Mouse (Mus musculus) urinary bladder, adult 2 months (tissue): ENCODE data around the gene Gli3. TPM values are rescaled to one million over a fixed set of nuclear protein-coding genes. Genes with fewer than 3 reads are reported as not detected.

Experiments used
- DNase-seq: peaks from one replicate; pipeline ENCODE4 v3.0.0; 2022; ENCODE audit warnings: low spot score
- polyA plus RNA-seq: library from polyadenylated mRNA; depleted of rRNA; stranded (reverse); fragments of >200 nt; gene quantifications from 2 replicates; pipeline ENCODE4 v1.2.3, GENCODE M21; 2012

Gene Gli3
- polyA plus RNA-seq, 1 experiment, result 5.1 TPM

DNA sequence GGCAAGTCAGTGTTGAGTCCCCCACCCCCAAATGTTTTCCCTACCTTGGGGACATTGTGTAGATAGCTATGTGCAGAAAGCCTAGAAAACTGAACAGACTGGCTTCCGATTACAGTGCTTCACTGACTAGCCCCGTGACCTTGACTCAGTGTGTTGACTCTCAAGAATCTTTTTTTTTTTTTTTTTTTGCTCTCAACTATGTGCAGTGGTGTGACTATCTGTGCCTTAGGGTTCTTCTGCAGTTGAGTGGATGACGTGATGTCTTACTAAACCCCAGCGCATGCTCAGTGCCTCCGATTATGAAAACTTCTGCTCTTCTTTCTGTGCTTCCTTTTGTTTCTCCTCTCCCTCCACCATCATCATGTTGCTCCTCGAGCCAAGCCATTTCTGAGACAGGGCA lies 87.7 kb downstream of the Gli3 start:
- DNase-seq, result no peak

DNA sequence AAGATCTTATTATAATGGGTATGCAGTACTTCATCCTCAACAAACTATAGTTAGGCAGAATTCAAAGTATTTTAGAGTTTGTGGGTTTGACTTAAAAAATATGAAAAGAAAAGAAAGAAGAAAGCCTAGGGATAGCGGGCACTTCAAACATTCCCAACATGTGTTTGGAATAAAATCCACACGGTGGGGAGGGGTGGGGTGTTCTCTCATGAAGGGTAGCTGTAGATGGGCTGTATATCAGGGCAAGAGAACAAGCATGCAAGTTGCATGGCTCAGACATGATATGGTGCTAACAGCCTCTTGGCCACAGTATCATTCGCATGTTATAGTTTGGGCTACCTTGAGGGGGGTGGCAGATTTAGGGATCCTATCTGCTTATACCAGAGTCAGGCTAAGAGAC lies 89.0 kb downstream of the Gli3 start:
- DNase-seq, result no peak

DNA sequence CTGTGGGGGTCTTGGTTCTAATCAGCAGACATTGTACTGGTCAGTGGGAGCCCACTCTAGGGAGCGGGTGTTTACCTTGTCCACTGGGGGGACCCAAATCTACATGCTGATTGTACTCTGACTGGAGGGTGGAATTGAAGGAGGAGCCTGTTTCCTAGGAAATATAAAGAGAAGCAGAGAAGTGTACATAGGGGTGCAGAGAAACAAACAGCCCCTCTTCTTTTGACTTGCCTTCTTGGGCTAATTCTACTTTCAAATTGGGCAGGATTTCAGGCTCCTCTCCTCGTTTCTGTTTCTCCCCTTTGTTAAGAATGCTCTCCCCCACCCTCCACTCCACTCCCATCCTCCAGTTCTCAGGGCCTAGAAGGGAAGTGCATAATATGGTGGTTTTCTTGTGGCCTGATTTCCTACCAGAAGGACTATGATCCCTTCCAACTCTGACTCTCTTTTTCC lies 93.6 kb downstream of the Gli3 start:
- DNase-seq, result no peak

DNA sequence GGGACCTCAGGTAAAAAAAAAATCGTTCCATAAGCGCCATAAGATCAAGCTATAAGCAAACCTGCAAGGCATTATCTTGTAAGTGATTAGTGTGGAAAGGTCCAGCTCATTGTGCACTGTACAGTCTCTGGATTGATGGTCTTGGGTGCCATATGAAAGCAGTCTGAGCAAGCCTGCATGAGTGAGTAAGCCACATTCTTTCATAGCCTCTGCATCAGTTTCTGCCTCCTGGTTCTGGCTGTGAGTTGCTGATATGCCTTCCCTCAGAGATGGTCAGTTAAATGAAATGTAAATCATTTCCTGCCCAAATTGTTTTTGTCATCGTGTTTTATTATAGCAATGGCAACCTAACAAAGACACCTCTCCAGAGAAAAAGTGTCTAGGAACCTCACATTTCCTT lies 98.4 kb downstream of the Gli3 start:
- no peak for DNase-seq

DNA sequence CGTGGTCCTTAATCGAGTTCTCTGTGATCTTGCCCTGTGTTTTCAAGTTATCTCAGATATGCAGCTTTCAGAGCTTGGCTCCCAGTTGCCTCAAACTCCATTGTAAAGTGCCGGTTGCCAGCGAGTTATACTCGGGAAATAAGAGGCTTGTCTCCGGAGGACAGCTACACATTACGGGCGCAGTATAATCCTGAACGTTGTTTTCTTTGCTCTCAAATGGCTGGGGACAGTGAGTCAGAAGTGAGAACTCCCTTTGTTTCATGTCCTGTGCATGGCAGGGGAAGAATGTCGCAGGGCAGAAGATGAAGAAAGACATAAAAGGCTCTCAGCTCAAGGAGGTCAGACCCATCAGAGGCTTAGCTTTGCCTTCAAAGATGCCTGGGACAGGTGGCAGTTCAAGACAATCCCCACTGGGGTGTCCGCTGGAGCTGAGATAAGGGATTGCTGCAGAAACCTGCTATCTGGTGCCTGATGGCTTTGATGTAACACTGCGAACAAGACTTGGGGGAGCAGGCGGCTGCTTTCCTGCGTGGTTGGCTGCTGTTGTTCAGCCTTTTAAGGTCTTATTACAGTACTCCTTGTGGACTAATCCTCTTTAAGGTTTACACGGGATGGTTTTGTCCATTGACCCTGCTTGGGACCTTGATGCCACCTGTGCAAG lies 108.0 kb downstream of the Gli3 start:
- DNase-seq, result no peak

DNA sequence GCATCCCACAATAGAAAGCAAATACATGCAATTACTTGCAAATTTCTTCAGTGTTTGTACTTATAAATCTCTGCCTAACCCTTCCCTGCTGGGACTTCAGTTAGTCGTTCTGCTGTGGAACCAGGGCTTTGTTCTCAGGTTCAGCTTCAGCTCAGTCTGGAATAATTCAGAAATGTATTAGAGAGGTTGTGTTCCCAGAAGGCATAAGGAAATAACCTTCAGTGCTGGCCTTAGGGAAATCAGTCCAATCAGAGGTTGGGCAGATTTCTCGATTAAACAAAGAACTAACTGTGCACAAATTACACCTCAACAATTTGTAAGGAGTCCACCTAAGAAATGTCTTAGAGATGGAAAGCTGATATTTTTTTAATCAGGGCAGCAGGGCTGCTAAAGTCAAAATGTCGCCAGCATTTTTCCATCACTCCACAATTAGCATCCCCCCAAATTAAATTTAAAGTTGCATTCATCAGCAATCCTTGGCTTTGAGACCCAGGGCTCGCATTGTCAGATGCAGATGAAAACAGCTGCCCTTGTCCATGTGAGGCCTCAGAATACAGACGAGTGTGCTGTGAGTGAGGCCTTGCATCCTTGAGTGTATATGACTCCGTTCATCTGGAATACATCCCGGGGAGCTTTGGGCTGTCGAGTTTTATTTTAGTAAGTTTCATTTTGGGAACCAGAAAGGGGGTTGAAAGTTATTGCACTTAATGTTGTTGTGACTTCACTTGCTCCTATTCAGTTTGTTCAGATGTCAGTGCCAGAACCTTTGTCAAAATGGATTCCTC lies 114.3 kb downstream of the Gli3 start:
- DNase-seq, result no peak

DNA sequence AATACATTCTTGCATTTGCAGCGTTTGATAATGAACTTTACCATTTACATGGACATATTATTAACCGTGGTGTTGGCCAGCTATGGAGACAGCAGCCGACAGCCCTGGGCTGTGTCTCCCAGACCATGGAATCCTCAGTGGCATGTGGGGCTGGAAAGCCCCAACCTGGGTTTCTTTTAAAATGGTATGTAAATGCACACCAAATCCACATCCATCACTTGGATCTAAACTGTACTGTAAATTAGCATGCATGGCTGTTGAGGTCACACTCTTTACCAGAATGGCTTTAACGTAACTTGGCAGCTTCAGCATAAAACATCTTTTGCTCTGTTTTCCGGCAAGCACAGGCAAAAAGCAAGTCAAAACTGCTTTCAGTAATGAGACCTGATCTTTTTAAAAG lies 117.4 kb downstream of the Gli3 start:
- no peak for DNase-seq

DNA sequence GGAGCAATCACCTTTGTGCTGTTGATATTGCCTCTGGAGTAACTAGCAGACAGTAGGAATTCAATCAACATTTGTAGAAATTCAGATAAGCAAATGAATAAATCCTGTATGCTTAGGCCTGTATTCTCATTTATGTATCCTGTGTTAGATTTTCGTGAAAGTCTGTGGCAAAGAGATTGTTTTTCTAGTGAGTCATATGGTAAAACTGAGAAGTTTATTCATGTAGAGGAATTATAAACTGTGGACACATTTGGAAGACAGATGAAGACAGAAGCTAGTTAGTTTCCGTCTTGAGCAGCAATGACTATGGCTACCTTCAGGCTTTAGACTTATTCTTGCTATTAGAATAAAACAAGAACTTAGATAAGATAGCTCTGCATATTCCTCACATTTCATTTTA lies 122.9 kb downstream of the Gli3 start:
- DNase-seq, result no peak

DNA sequence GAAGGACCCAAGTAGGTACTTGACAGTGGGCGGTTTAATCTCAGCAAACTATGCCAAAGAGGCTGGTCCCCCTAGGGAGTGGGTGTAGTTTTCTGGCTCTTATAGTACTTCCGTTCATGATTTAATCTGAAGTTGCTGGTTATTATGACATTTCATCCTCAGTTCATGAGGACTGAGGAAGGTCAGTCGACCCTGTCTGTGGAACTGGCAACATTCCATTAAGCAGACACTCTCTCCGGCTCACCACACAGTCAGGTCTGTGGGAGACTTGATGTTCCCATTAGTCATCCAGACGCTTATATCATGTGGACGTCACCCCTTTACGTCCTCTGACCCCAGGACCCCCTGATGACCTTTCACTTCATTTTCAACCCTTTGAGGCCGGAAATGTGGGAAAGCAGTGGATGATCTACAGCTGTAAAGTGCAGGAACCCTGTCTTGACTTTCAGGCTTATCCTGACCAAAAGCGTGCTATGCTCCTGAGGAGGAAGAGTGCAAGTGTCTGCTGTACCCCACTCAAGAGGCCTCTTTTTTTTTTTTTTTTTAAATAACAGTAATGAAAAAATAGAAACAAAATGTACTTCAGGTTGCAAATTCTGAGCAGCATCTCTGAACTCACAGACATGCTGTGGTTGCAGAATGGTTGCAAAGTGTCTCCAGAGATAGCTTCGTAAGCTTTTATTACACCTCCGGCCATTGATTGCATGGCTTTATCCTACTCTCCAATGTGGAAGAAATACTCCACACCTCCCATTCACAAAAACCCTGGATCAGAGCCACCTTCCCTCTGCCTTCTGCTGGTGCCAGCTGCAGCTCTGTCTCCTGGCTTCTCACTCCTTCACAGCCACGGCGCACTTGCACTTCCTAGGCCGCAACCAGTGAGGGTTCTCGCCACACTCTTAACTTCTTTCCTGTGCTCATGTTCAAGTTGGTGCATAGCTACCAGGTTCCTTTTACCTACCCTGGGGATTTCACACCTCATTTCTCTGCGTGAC lies 125.5 kb downstream of the Gli3 start:
- DNase-seq, result no peak

DNA sequence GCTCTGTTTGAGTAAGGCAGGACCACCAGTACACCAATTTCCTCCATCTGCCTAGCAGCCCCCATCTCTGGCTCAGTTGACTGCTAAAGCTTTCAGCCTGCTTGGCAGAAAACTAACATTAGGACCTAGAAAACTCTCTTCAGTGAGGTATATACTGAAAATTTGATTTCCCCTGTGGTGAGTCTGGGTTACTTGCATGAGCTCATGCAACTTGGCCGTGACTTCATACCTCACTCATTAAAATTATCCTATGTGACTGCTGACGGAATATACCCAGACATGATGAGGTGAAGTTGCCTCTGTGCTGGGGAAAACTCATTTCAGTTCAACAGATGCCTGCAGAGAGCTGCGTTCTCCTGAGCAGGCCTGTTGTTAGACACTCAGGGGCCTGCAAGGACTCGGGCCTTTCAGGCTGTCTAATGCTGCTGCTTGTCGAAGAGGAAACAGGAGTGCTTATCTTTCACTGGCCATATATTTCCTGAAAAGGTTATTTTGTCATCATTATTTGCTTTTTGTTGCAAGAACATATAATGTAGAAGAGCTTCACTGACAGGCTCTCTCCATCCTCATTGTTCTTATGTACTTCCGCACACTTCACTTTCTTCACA lies 127.4 kb downstream of the Gli3 start:
- no peak for DNase-seq

DNA sequence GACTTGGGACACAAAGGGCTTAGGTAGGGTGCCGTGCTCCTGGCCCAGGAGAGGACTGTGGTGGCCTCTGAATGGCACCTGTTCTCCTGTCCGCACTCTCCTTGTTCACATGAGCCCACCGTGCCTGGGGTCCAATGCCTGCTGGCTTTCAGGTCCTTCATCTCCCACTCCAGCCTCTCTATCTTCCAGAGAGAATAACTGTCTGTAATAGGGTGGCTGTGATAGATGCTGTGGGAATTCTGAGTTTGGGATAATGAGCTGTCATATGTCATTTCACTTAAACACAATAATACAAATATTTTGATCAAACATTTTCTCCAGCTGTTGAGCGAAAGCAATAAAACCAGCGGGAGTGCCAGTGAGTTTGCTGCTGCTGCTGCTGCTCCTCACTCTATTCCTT lies 133.6 kb downstream of the Gli3 start:
- DNase-seq, result no peak

DNA sequence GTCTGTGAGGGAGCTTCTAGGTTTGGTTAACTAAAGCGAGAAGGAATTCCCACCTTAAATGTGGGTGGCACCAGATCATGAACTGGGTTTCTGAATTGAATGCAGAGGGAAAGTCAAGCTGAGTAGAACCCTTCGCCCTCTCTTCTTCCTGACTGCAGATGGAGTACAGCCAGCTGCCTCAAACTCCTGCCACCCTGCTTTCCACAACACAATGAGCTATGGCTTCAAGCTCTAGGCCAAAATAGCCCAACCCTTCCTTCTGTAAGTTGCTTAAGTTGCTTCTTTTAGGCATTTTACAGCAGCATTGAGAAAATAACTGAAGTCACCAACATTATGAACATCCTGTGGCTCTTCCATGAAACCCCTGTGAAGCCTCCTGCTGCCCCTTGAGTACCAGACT lies 136.7 kb downstream of the Gli3 start:
- DNase-seq, result no peak

DNA sequence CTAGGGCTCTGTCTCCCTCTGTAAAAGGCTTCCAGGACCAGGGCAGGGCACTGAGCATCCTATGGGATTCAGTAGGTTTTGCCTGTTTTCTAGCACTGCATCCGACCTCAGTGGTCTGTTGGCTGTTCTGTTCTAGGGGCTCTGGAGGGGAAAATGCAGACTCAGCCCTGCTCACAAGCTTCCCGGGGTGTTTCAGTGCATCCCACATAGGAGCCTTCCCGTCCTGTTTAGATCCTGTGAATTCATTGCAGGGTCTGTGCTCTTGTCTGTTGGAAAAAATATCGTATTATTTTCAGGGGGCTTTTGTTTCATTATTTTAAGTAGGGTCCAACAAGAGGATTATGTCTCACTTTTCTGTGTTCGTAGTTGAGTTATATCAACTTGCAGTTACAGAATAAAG lies 139.1 kb downstream of the Gli3 start:
- DNase-seq, result no peak

DNA sequence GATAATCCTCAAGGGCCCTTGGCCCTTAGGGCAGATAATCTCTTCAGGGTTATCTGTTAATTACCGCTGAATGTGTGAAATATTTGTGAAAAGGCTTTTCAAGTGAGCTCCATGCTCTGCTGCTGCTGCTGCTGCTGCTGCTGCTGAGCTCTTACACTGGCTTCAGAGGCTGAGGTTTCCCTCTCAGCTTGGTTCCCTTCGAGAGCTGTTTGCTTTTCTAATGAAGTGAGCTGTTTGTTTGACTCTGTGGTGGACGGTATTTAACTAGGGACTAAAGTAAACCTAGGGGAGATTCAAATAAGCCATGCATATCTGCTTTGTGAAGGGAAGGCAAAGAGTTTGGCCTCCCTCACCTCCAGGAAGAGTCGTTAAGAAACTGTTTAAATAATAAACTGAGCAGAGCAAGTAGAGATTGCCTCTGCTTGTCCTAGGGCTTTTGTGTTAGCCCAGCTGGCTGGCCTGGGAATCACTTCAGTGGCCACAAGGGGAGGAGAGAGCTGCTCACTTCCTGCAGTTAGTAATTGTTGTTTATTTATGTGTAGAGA lies 139.7 kb downstream of the Gli3 start:
- DNase-seq, result no peak

DNA sequence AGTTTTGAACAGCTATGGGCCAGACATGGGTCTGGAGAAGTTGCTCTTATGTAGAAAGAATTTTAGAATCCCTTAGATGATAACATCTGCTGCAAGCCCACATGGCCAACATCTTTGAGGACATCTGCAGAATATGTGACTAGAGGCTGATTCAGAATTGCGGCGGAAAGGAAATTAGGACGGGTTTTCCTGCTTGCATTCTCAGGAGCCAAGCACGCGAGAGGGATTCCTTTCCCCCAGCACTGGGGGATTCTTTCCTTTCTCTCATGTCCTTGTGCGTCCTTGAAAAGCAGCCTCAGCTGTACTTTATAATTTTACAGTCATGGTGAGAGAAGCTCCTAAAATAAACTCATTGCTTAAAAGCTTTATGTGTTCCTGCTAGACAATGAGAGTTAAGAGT lies 141.0 kb downstream of the Gli3 start:
- no peak for DNase-seq

DNA sequence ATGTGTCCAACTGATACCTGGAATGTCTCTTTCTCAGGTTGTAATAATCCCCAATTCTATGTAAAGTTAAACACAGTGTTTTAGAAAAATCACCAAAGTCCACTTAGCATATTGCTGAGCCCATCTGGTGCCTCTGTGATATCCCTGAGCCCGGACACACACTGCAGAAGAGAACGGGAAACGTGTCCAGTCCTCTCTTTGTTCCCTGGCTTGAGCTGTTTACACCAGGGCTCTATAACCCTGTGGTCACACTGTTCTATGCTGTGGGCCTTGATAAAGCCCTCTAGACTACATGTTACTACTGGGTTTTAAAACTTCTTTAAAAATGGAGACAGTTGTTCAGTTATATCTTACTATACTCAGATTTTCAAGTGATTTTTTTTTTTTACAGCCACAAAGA lies 154.4 kb downstream of the Gli3 start:
- DNase-seq, result no peak

DNA sequence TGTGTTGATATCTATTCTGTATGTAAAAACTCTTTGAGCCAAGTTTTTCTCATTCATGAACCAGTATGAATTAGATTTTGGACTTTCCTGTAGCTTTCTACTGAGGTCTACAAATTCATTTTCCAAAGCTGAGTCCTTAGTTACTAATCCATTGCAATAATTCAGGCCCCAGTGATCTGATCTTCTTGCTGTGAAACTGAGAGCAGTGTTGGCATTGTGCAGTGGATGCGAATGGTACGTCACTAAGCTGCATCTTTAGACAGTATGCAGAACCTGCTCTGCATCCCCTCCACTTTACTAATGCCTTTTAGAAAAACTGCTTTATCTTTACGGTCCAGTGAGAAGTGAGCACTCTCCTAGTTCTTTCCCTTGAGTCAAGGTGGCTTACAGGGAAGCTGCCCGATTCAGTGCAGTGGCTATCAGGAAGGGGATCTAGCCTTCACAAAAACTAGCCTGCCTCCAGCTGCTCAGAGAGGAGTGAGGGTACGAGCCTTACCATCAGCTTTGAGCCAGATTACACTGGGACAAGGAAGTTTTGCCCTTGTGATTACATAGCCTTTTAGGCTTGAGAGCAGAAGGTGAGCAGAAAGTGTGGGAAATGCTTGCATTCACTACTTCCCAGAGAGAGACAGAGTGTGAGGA lies 155.1 kb downstream of the Gli3 start:
- no peak for DNase-seq

DNA sequence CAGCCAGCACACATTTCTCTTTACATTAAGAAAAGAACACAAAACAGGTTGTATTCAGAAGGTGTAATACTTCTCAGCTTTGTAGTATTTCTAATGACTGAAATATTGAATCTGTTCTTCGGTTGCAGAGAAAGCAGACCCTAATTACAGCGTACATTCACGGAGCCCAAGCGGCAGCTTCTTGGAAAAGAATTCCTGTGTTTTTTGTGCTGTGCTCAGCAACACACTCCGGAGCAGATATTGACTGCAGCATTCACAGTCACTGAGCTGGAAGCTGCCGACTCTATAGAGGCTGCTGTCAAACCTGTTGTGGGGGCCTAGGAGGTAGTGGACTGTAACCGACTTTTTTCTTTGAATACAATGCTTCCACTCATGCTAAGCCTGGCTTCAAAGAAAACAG lies 158.0 kb downstream of the Gli3 start:
- DNase-seq, result no peak

DNA sequence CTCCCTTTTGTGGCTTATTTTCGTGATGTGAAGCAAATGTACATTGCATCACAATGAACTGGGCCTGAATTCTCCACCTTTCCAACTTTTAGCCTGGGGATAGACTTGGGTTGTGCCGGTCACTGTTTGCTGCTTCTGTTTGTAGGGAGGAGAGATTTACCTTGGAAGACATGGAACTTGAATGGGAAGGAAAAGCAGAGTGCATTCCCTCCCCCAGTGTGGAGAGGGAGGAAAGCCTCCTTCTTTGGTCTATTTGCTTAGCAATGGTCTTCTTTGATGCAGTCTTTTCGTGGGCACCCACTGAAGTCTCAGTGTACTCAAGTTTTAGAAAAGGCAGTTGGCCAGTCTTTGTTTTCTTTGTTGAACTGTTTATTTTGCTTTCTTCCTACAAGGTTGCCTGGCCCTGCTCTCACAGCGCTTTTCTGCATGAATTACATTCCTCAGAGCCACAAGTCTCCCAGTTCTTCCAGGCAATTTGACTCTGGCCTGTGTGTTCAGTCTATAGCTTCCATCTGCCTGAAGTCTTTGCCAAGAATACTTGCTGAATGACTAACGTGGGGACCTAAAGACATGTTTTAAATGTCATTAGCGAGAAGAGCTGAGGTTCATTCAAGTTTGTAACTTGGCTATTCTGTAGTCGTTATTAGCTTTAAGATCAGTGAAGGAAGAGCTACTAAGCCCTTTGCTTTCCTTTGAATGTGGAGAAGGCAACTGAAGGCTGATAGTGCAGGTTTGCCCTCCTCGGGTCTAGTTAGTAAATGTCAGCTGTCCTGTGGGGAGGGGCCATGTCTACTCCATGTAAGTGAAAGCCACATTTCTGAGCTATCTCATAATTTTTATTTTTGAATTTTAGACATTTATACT lies 161.7 kb downstream of the Gli3 start:
- DNase-seq, result no peak

DNA sequence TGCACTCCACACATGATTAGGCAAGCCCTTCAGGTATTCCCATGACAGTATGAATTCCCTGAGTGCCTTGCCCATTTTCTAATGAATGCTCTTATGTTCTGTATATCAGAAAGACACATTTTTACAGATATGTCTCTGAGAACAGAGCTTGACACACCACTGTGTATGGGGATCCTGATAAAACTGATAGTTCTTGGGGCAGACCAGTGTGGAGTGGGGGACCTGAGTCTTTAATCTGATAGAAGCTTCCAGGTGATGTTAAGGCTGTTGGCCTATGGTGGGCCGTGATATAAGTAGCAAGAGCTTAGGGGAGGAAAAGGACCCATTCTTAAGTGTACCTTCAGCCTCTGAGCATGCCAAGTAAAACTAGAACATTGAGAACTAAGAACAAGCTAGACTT lies 178.5 kb downstream of the Gli3 start:
- DNase-seq, result no peak
